Mouse (Mus musculus) v-Abl transformed pro-B cells (cell line): ENCODE measurements around the gene Pdik1l.

Experiments used
- in situ Hi-C, 2 experiments: fragments of 400-800 bp; cut with MboI; formaldehyde crosslinking; loops; one replicate each; pipeline ENCODE4 v1.15.1; 2025; ENCODE audit not compliant: unreplicated experiment in 2 of 2

The Pdik1l gene

GRCm38 (mm10) chr4:134265860-134266585 lies 21.7 kb downstream of the Pdik1l start:
- in situ Hi-C loops, result no loop called here

GRCm38 (mm10) chr4:134263191-134263590 lies 24.5 kb downstream of the Pdik1l start:
- in situ Hi-C loops, result no loop called here

- in situ Hi-C loops, result loop anchor here in 1 of 2 experiments (5.0 kb wide), 1 partner anchor 34 kb away; no protein-coding TSS in a partner anchor
Observed at GRCm38 (mm10) chr4:134258354-134258753, 29.3 kb downstream of the Pdik1l start.

- in situ Hi-C loops, result loop anchor here in 1 of 2 experiments (5.0 kb wide), 1 partner anchor 35 kb away; no protein-coding TSS in a partner anchor
Observed at GRCm38 (mm10) chr4:134257198-134258009, 30.3 kb downstream of the Pdik1l start.

- in situ Hi-C loops, result loop anchor here in 1 of 2 experiments (5.0 kb wide), 1 partner anchor 36 kb away; no protein-coding TSS in a partner anchor
Observed at GRCm38 (mm10) chr4:134256407-134257197, 31.1 kb downstream of the Pdik1l start.

- in situ Hi-C loops, result loop anchor here in 1 of 2 experiments (5.0 kb wide), 1 partner anchor 36 kb away; no protein-coding TSS in a partner anchor
Observed at GRCm38 (mm10) chr4:134255854-134256253, 31.8 kb downstream of the Pdik1l start.

GRCm38 (mm10) chr4:134254835-134255234 lies 32.9 kb downstream of the Pdik1l start:
- in situ Hi-C loops, result loop anchor here in 1 of 2 experiments (5.0 kb wide), 1 partner anchor 37 kb away; no protein-coding TSS in a partner anchor

GRCm38 (mm10) chr4:134253722-134254324 lies 33.9 kb downstream of the Pdik1l start, which contains the start of gene Grrp1:
Gene Grrp1 (minus strand): TSS chr4:134254106.
- in situ Hi-C loops, result no loop called here

- in situ Hi-C loops, result no loop called here
Observed at GRCm38 (mm10) chr4:134252911-134253721, 34.6 kb downstream of the Pdik1l start.

- in situ Hi-C loops, result no loop called here
Observed at GRCm38 (mm10) chr4:134252131-134252910, 35.4 kb downstream of the Pdik1l start.

- in situ Hi-C loops, result no loop called here
Observed at GRCm38 (mm10) chr4:134251241-134252130, 36.2 kb downstream of the Pdik1l start.

GRCm38 (mm10) chr4:134250930-134251240 lies 36.8 kb downstream of the Pdik1l start:
- in situ Hi-C loops, result no loop called here

- in situ Hi-C loops, result no loop called here
Observed at GRCm38 (mm10) chr4:134250116-134250929, 37.4 kb downstream of the Pdik1l start.

GRCm38 (mm10) chr4:134249651-134250050 lies 38.0 kb downstream of the Pdik1l start:
- in situ Hi-C loops, result loop anchor here (5.0 to 10.0 kb wide), 4 partner anchors 43 to 212 kb away; partner anchors contain the start of gene Cep85 (in 2 of the 2)

- in situ Hi-C loops, result loop anchor here (5.0 to 10.0 kb wide), 4 partner anchors 46 to 209 kb away; partner anchors contain the start of gene Cep85 (in 2 of the 2)
Observed at GRCm38 (mm10) chr4:134246719-134247258, 40.9 kb downstream of the Pdik1l start, which contains the start of gene Gm30191. Gene Gm30191 (plus strand): TSS chr4:134246935.

- in situ Hi-C loops, result loop anchor here (5.0 to 10.0 kb wide), 4 partner anchors 46 to 209 kb away; partner anchors contain the start of gene Cep85 (in 2 of the 2)
Observed at GRCm38 (mm10) chr4:134246256-134246655, 41.4 kb downstream of the Pdik1l start.
